Mouse (Mus musculus) central nervous system, embryonic 18 days (tissue): ENCODE measurements around the gene Ints4. TPM values are rescaled to one million over a fixed set of nuclear protein-coding genes. Genes with fewer than 3 reads are reported as not detected.

Source experiments
- polyA plus RNA-seq: library from polyadenylated mRNA; depleted of rRNA; stranded (reverse); fragments of >200 nt; gene quantifications from 2 replicates; pipeline ENCODE4 v1.2.3, GENCODE M21; 2012; rRNA removed

Ints4 gene
- polyA plus RNA-seq = 57.6 and 62.0 TPM in 2 replicates

GRCm38 (mm10) chr7:97480821-97481339, at the start of gene Ints4:
Ints4 (plus strand) TSS chr7:97480956.

DNA sequence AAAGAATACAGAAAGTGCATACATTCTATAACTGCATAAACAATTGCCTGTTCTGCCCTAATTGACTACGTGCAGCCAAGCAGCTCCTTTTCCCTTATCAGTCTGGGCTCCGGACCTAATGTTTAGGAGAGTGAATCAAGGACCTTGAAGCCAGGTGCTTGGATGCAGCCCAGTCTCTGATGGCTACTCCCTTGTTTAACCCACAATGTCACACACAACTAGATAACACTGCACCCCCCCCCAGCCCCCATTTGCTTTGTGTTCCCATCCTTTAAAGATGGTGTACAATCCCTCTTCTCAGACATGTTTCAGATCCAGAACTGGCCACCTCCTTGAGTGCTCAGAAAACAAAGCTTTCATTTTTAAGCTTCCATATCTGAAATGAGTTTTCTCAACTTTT, 29.7 kb upstream of the Ints4 start, which contains the start of gene Kctd14:
TSS of gene Kctd14 (plus strand) at position 301 of the 400 bp plus-strand sequence.

GRCm38 (mm10) chr7:97579067-97579975, 98.6 kb downstream of the Ints4 start, which contains the start of the genes Aamdc and Rsf1:
Aamdc (minus strand) TSS chr7:97579497.
Rsf1 (plus strand) TSS chr7:97579889.

Other genes starting within 250 kb of the Ints4 start
- gene Usp35, start 148.9 kb upstream of the Ints4 start, polyA plus RNA-seq = 11.2 and 12.7 TPM in 2 replicates
- gene Kctd21, start 148.6 kb upstream of the Ints4 start, polyA plus RNA-seq = 7.1 and 7.2 TPM in 2 replicates
- gene Alg8, start 109.3 kb upstream of the Ints4 start, polyA plus RNA-seq = 19.7 TPM in 2 replicates
- 318 and 363 TPM in 2 replicates for gene Ndufc2, start 81.0 kb upstream of the Ints4 start, polyA plus RNA-seq
- gene Thrsp, start 63.2 kb upstream of the Ints4 start, polyA plus RNA-seq = 6.2 and 8.6 TPM in 2 replicates
- gene Kctd14, start 29.6 kb upstream of the Ints4 start, polyA plus RNA-seq = 1.3 and 1.5 TPM in 2 replicates
- gene Aamdc, start 98.5 kb downstream of the Ints4 start, polyA plus RNA-seq = 48.0 and 52.3 TPM in 2 replicates
- 12.7 and 12.8 TPM in 2 replicates for gene Rsf1, start 98.9 kb downstream of the Ints4 start, polyA plus RNA-seq
- 116 and 117 TPM in 2 replicates for gene Clns1a, start 215.7 kb downstream of the Ints4 start, polyA plus RNA-seq